Mouse (Mus musculus): ENCODE data around the gene Gm17018.
"Not testable (repeated sequence)": the region's sequence is repeated elsewhere in the genome, so short reads cannot be mapped to it uniquely, and the experiment has no call there.

The Gm17018 gene

GRCm38 (mm10) chr19:45560153-45560890, at the start of gene Gm17018, which contains the start of gene Poll:
Gm17018 (plus strand) TSS chr19:45560615.
Poll (minus strand) TSS chr19:45560531.
- DNase-seq, result peak; percentile 76 to 77

GRCm38 (mm10) chr19:45510680-45511079, 49.7 kb upstream of the Gm17018 start:
- DNase-seq, result no peak

- no peak for DNase-seq
Observed at GRCm38 (mm10) chr19:45511406-45511805, 49.0 kb upstream of the Gm17018 start.

- no peak for DNase-seq
Observed at GRCm38 (mm10) chr19:45515341-45515740, 45.1 kb upstream of the Gm17018 start.

- no peak for DNase-seq
Observed at GRCm38 (mm10) chr19:45516264-45516663, 44.2 kb upstream of the Gm17018 start.

GRCm38 (mm10) chr19:45527382-45527781, 33.0 kb upstream of the Gm17018 start:
- DNase-seq, result no peak

- DNase-seq, result no peak
Observed at GRCm38 (mm10) chr19:45527931-45528534, 32.4 kb upstream of the Gm17018 start.

GRCm38 (mm10) chr19:45529294-45529693, 31.1 kb upstream of the Gm17018 start:
- no peak for DNase-seq

GRCm38 (mm10) chr19:45530200-45530995, 30.0 kb upstream of the Gm17018 start:
- DNase-seq, result no peak

- DNase-seq, result no peak
Observed at GRCm38 (mm10) chr19:45531554-45531953, 28.9 kb upstream of the Gm17018 start.

GRCm38 (mm10) chr19:45533617-45534016, 26.8 kb upstream of the Gm17018 start:
- DNase-seq, result no peak

GRCm38 (mm10) chr19:45535214-45535735, 25.1 kb upstream of the Gm17018 start:
- DNase-seq, result no peak

- DNase-seq, result no peak
Observed at GRCm38 (mm10) chr19:45535929-45536328, 24.5 kb upstream of the Gm17018 start.

GRCm38 (mm10) chr19:45537505-45537904, 22.9 kb upstream of the Gm17018 start:
- DNase-seq, result peak; percentile 28 to 82

- no peak for DNase-seq
Observed at GRCm38 (mm10) chr19:45540657-45541408, 19.6 kb upstream of the Gm17018 start.

GRCm38 (mm10) chr19:45541409-45542041, 18.9 kb upstream of the Gm17018 start:
- no peak for DNase-seq

- DNase-seq, result no peak
Observed at GRCm38 (mm10) chr19:45542061-45542460, 18.4 kb upstream of the Gm17018 start.

GRCm38 (mm10) chr19:45544152-45544924, 16.1 kb upstream of the Gm17018 start:
- no peak for DNase-seq

- peak; percentile 60 to 79 for DNase-seq
Observed at GRCm38 (mm10) chr19:45544925-45545321, 15.5 kb upstream of the Gm17018 start.

GRCm38 (mm10) chr19:45548196-45548595, 12.2 kb upstream of the Gm17018 start:
- not testable (repeated sequence) for DNase-seq

Data from kidney, adult 8-10 months (tissue).